Mouse (Mus musculus) c-Kit-positive CD71-negative TER-119-negative erythroid progenitor cells, embryonic 14.5 days (primary cell): Measurements from ENCODE around the gene 2010300C02Rik.

Source experiments
- DNase-seq: peaks from one replicate; pipeline ENCODE4 v3.0.0-alpha.2; 2013; ENCODE audit warnings: low read depth

Gene 2010300C02Rik

DNA sequence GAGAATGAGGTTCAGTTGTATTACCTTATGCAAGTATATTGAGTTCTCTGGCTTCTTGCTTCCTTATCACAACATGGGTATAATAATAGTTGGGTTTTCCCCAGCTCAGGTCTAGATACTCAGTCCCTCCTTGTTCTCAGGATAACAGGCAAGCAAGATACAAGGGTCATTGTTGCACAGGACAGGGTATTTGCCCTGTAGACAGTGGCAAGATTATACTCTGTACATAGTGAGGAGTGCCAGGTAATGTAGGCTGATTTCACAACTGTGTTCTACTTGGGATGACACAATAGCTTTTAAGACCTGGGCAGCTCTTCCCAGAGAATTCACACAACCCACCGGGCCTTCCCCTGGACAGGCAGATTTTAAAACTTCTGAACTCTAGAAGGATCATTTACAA is 151.5 kb downstream of the 2010300C02Rik start:
- DNase-seq: no peak

DNA sequence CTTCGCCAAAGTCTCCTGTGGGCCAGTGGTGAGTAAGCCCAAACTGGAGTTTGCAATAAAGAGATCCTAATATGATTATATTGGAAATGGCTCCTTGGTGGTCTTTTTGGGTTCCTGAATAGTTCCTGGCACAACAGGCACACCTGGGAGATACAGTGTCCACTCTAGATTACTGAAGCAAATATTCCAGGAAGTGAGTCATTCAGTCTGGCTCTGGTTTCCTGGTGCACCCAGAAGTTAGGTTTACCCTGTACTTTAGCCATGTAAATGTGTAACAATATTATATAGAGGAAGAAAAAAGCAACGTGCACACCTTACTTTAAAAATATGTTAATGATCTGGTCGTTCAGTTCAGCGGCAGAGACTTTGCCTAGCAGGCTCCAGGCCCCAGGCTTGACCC is 153.1 kb downstream of the 2010300C02Rik start:
- no peak for DNase-seq

DNA sequence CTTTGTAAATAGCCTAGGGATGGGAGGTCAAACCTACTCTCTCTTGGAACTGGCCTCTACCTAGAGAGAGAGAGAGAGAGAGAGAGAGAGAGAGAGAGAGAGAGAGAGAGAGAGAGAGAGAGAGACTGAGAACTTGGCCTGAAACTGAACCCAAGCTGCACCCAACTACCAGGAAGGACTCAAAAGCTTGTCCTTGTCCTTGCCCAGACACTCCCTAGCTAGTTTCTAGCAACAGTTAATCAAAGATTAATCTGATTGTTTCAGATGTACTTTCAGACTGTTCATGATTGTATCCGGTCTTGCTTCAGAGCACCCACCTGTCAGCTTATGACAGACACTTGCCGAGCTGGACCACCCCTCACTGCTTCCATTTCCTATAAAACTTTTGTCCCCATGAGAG is 153.5 kb downstream of the 2010300C02Rik start:
- no peak for DNase-seq

DNA sequence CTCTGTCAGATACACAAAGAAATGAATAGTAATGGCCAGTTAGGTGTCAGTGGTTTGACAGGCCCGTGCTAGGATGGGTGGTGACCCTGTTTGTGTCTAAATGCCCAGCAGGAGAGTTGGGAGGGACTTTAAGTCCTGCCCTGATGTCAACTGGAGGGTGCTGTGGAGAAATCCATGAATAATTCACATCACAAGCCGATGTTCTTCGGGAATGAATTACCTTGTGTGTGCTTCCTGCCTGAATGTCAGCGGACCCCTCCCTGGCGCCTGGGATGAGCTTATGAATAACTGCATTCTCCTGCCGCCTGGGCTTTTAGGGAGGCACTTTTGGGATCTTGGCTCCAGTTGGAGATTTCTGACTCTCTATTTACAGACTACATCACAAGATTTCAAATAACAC is 154.5 kb downstream of the 2010300C02Rik start:
- no peak for DNase-seq

- DNase-seq: no peak
Measured at GRCm38 (mm10) chr1:37561955-37562354, 157.9 kb downstream of the 2010300C02Rik start.
